Mouse (Mus musculus): ENCODE data around the gene Gm8356. TPM values are rescaled to one million over a fixed set of nuclear protein-coding genes. Genes with fewer than 3 reads are reported as not detected.
"Not testable (repeated sequence)": the region's sequence is repeated elsewhere in the genome, so short reads cannot be mapped to it uniquely, and the experiment has no call there.

Gene Gm8356
- total RNA-seq (2014; rRNA removed): not detected in 2 replicates
- polyA plus RNA-seq (2015; fragmentation: Nextera tagmentation; extraction: Ambion mirVana): not detected in 2 replicates

- not testable (repeated sequence) for H3K4me3 ChIP-seq (ENCODE audit: low read depth, low read length); H3K4me2 ChIP-seq (ENCODE audit: low read depth); H3K9me3 ChIP-seq (ENCODE audit: low read length); H3K27me3 ChIP-seq (ENCODE audit: insufficient read depth, low read length); H3K27ac ChIP-seq (ENCODE audit: low read depth, low read length); H3K36me3 ChIP-seq (ENCODE audit: insufficient read depth); DNase-seq; H3K4me1 ChIP-seq (ENCODE audit: insufficient read depth); H3K9ac ChIP-seq; ATAC-seq
- no CpG with 5 or more reads among the region's 2 CpGs for WGBS
Observed at GRCm38 (mm10) chr14:6537190-6537589, at the start of gene Gm8356. Gene Gm8356, minus strand, starts transcription at chr14:6537290.

- H3K9ac ChIP-seq; H3K9me3 ChIP-seq (ENCODE audit: low read length); H3K27ac ChIP-seq (ENCODE audit: low read depth, low read length); ATAC-seq; H3K4me3 ChIP-seq (ENCODE audit: low read depth, low read length); H3K4me1 ChIP-seq (ENCODE audit: insufficient read depth); DNase-seq; H3K4me2 ChIP-seq (ENCODE audit: low read depth); H3K27me3 ChIP-seq (ENCODE audit: insufficient read depth, low read length); H3K36me3 ChIP-seq (ENCODE audit: insufficient read depth): not testable (repeated sequence)
- 17% methylated on average over 1 of the region's 1 CpGs for WGBS
Observed at GRCm38 (mm10) chr14:6486331-6486730, 50.8 kb downstream of the Gm8356 start.

GRCm38 (mm10) chr14:6485541-6485940 lies 51.5 kb downstream of the Gm8356 start:
- ATAC-seq; H3K36me3 ChIP-seq (ENCODE audit: insufficient read depth): not testable (repeated sequence)

GRCm38 (mm10) chr14:6482126-6482525 lies 55.0 kb downstream of the Gm8356 start:
- H3K36me3 ChIP-seq (ENCODE audit: insufficient read depth); DNase-seq; ATAC-seq; H3K27ac ChIP-seq (ENCODE audit: low read depth, low read length); H3K9ac ChIP-seq; H3K4me2 ChIP-seq (ENCODE audit: low read depth); H3K9me3 ChIP-seq (ENCODE audit: low read length); H3K4me1 ChIP-seq (ENCODE audit: insufficient read depth); H3K27me3 ChIP-seq (ENCODE audit: insufficient read depth, low read length); H3K4me3 ChIP-seq (ENCODE audit: low read depth, low read length): not testable (repeated sequence)
- 76% methylated on average over 7 of the region's 8 CpGs for whole genome bisulfite sequencing

More at GRCm38 (mm10) chr14:6485541-6485940, 51.5 kb downstream of the Gm8356 start:
- not testable (repeated sequence) for DNase-seq; H3K4me1 ChIP-seq (ENCODE audit: insufficient read depth); H3K9ac ChIP-seq; H3K27ac ChIP-seq (ENCODE audit: low read depth, low read length); H3K27me3 ChIP-seq (ENCODE audit: insufficient read depth, low read length); H3K4me2 ChIP-seq (ENCODE audit: low read depth); H3K4me3 ChIP-seq (ENCODE audit: low read depth, low read length); H3K9me3 ChIP-seq (ENCODE audit: low read length)
- WGBS: no CpG with 5 or more reads among the region's 1 CpGs

Other genes with a start within 250 kb of the Gm8356 start
- not detected in 2 replicates for gene Gm21103, start 232.4 kb downstream of the Gm8356 start, total RNA-seq (2014; rRNA removed)
- gene Gm21103, start 232.4 kb downstream of the Gm8356 start, polyA plus RNA-seq (2015; fragmentation: Nextera tagmentation; extraction: Ambion mirVana): 0.19 TPM in 1 of 2 replicates, not detected in the other
- not detected in 2 replicates for gene Gm3618, start 193.6 kb downstream of the Gm8356 start, total RNA-seq (2014; rRNA removed)
- not detected in 2 replicates for gene Gm3618, start 193.6 kb downstream of the Gm8356 start, polyA plus RNA-seq (2015; fragmentation: Nextera tagmentation; extraction: Ambion mirVana)
- gene Gm16440, start 147.0 kb downstream of the Gm8356 start, total RNA-seq (2014; rRNA removed): not detected in 2 replicates
- not detected in 2 replicates for gene Gm16440, start 147.0 kb downstream of the Gm8356 start, polyA plus RNA-seq (2015; fragmentation: Nextera tagmentation; extraction: Ambion mirVana)
- gene Gm3591, start 124.8 kb downstream of the Gm8356 start, total RNA-seq (2014; rRNA removed): 4.2 and 6.4 TPM in 2 replicates
- 6.3 and 8.7 TPM in 2 replicates for gene Gm3591, start 124.8 kb downstream of the Gm8356 start, polyA plus RNA-seq (2015; fragmentation: Nextera tagmentation; extraction: Ambion mirVana)
- gene Gm3594, start 92.7 kb downstream of the Gm8356 start, total RNA-seq (2014; rRNA removed): not detected in 2 replicates
- gene Gm3594, start 92.7 kb downstream of the Gm8356 start, polyA plus RNA-seq (2015; fragmentation: Nextera tagmentation; extraction: Ambion mirVana): not detected in 2 replicates
- 0.52 and 1.1 TPM in 2 replicates for gene Gm3629, start 53.3 kb upstream of the Gm8356 start, total RNA-seq (2014; rRNA removed)
- 0.64 and 0.88 TPM in 2 replicates for gene Gm3629, start 53.3 kb upstream of the Gm8356 start, polyA plus RNA-seq (2015; fragmentation: Nextera tagmentation; extraction: Ambion mirVana)
- gene Gm3460, start 85.1 kb upstream of the Gm8356 start, total RNA-seq (2014; rRNA removed): not detected in 2 replicates
- gene Gm3460, start 85.1 kb upstream of the Gm8356 start, polyA plus RNA-seq (2015; fragmentation: Nextera tagmentation; extraction: Ambion mirVana): not detected in 2 replicates
- gene Gm10251, start 146.9 kb upstream of the Gm8356 start, total RNA-seq (2014; rRNA removed): not detected in 2 replicates
- gene Gm10251, start 146.9 kb upstream of the Gm8356 start, polyA plus RNA-seq (2015; fragmentation: Nextera tagmentation; extraction: Ambion mirVana): not detected in 2 replicates
- 0.14 TPM in 1 of 2 replicates, not detected in the other for gene Gm8050, start 183.0 kb upstream of the Gm8356 start, total RNA-seq (2014; rRNA removed)
- not detected in 2 replicates for gene Gm8050, start 183.0 kb upstream of the Gm8356 start, polyA plus RNA-seq (2015; fragmentation: Nextera tagmentation; extraction: Ambion mirVana)
- gene Gm3636, start 205.0 kb upstream of the Gm8356 start, total RNA-seq (2014; rRNA removed): 11.7 and 15.0 TPM in 2 replicates
- 13.9 and 15.6 TPM in 2 replicates for gene Gm3636, start 205.0 kb upstream of the Gm8356 start, polyA plus RNA-seq (2015; fragmentation: Nextera tagmentation; extraction: Ambion mirVana)
- gene Gm8362, start 237.1 kb upstream of the Gm8356 start, total RNA-seq (2014; rRNA removed): not detected in 2 replicates
- gene Gm8362, start 237.1 kb upstream of the Gm8356 start, polyA plus RNA-seq (2015; fragmentation: Nextera tagmentation; extraction: Ambion mirVana): not detected in 2 replicates

All from forebrain, postnatal 0 days (tissue).